In genomic region chr15:36855550-36856131, GRCm38 (mm10) we compare ENCODE assay signal across 8 mouse cellular contexts.
DNase-seq lines count a peak whose midpoint lies in the region; ATAC-seq and TF ChIP-seq lines count a peak whose summit lies in the region.

No protein-coding gene starts in this region.

- WGBS in hindbrain, postnatal 0 days = 56% methylated on average over 7 of the region's 7 CpGs
- WGBS in hindbrain, embryonic 14.5 days = 78% methylated on average over 7 of the region's 7 CpGs
- 40% methylated on average over 7 of the region's 7 CpGs for WGBS in stomach, postnatal 0 days

- peak; percentile 40 for DNase-seq in hindbrain, postnatal 0 days (ENCODE audit: low spot score)
- DNase-seq in hindbrain, embryonic 14.5 days (ENCODE audit: low spot score) = no peak
- DNase-seq in CD8-positive naive resting alpha-beta T cell, adult 2 months (ENCODE audit: low read depth in 2 of 2, low spot score in 2 of 2) = peak; percentile 36 to 51
- peak; percentile 26 to 36 for DNase-seq in cerebellum, adult 18-20 months
- DNase-seq in heart, postnatal 10 days = peak; percentile 79 to 86
- DNase-seq in stomach, postnatal 0 days (ENCODE audit: low spot score) = peak; percentile 74
- no peak for DNase-seq in yolk sac, embryonic 10.5 days (ENCODE audit: low spot score)
- DNase-seq in ovary, postnatal 14 days (ENCODE audit: low spot score) = no peak

- intact Hi-C loops in heart, postnatal 10 days (cut with DNase I) = loop anchor here (10.0 kb wide), 1 partner anchor 399 kb away; no protein-coding TSS in a partner anchor

- no peak for TF ChIP-seq EP300 in stomach, postnatal 0 days (optimal IDR thresholded peaks at IDR 0.05)

- H3K9me3 ChIP-seq in hindbrain, postnatal 0 days (ENCODE audit: low read length) = no peaks in the 10 kb centered on the region
- H3K9me3 ChIP-seq in hindbrain, embryonic 14.5 days (ENCODE audit: control insufficient read depth, low read length) = no peaks in the 10 kb centered on the region
- no peaks in the 10 kb centered on the region for H3K9me3 ChIP-seq in stomach, postnatal 0 days (ENCODE audit: control insufficient read depth, low read length)

- H3K4me2 ChIP-seq in hindbrain, postnatal 0 days (ENCODE audit: low read depth, low read length) = no peak overlapping the region
- no peak overlapping the region for H3K4me2 ChIP-seq in hindbrain, embryonic 14.5 days (replicated peaks)
- H3K4me2 ChIP-seq in stomach, postnatal 0 days (replicated peaks; ENCODE audit: low read depth) = no peak overlapping the region

- ATAC-seq in hindbrain, postnatal 0 days = peak; percentile 37; the same call in 1 of the 2 replicates
- no peak for ATAC-seq in hindbrain, embryonic 14.5 days (ENCODE audit: low FRiP score)
- ATAC-seq in stomach, postnatal 0 days (ENCODE audit: low FRiP score, low TSS enrichment) = peak; percentile 77

- H3K36me3 ChIP-seq in hindbrain, postnatal 0 days (ENCODE audit: insufficient read depth, low read length) = no peaks in the 10 kb centered on the region
- no peaks in the 10 kb centered on the region for H3K36me3 ChIP-seq in hindbrain, embryonic 14.5 days (replicated peaks; ENCODE audit: control insufficient read depth, insufficient read depth)
- H3K36me3 ChIP-seq in stomach, postnatal 0 days (ENCODE audit: control insufficient read depth, insufficient read depth, low read length) = no peaks in the 10 kb centered on the region

- no peak overlapping the region for H3K9ac ChIP-seq in hindbrain, postnatal 0 days (replicated peaks; ENCODE audit: low read length)
- H3K9ac ChIP-seq in hindbrain, embryonic 14.5 days = no peak overlapping the region
- H3K9ac ChIP-seq in stomach, postnatal 0 days (ENCODE audit: low read length) = no peak overlapping the region

- no peaks in the 10 kb centered on the region for H3K27me3 ChIP-seq in hindbrain, postnatal 0 days (ENCODE audit: insufficient read depth, low read length)
- no peaks in the 10 kb centered on the region for H3K27me3 ChIP-seq in hindbrain, embryonic 14.5 days (ENCODE audit: control insufficient read depth, insufficient read depth, low read length)
- H3K27me3 ChIP-seq in stomach, postnatal 0 days (ENCODE audit: control insufficient read depth, insufficient read depth, low read length) = no peaks in the 10 kb centered on the region

- no peak overlapping the region for H3K4me3 ChIP-seq in hindbrain, postnatal 0 days (ENCODE audit: low read length)
- no peak overlapping the region for H3K4me3 ChIP-seq in hindbrain, embryonic 14.5 days (replicated peaks; ENCODE audit: low read length)
- no peak overlapping the region for H3K4me3 ChIP-seq in stomach, postnatal 0 days (ENCODE audit: low read depth, low read length)

- TF ChIP-seq CTCF in hindbrain, postnatal 0 days (IDR thresholded peaks at IDR 0.05; ENCODE audit: low read depth) = no peak
- no peak for TF ChIP-seq CTCF in stomach, postnatal 0 days (IDR thresholded peaks at IDR 0.05; ENCODE audit: low read depth)

- H3K27ac ChIP-seq in hindbrain, postnatal 0 days = peak overlapping the region; percentile 41; the same call in 1 of the 2 replicates
- H3K27ac ChIP-seq in hindbrain, embryonic 14.5 days = no peak overlapping the region
- peak overlapping the region; percentile 77 for H3K27ac ChIP-seq in stomach, postnatal 0 days (replicated peaks)

- H3K4me1 ChIP-seq in hindbrain, postnatal 0 days (ENCODE audit: insufficient read depth, low read length) = peaks cover 10% of the 10 kb centered on the region; the same call in 1 of the 2 replicates
- no peaks in the 10 kb centered on the region for H3K4me1 ChIP-seq in hindbrain, embryonic 14.5 days (replicated peaks; ENCODE audit: control insufficient read depth, insufficient read depth, low read length)
- peaks cover 5% of the 10 kb centered on the region for H3K4me1 ChIP-seq in stomach, postnatal 0 days (replicated peaks; ENCODE audit: control insufficient read depth, insufficient read depth)

Comparison
In these comparisons a context has a peak if more than half of its experiments do, and no peak if none do; other contexts are left out.
1. DNase-seq: peak in hindbrain, postnatal 0 days (single experiment), CD8-positive naive resting alpha-beta T cell, adult 2 months (2 of 2), cerebellum, adult 18-20 months (2 of 2), heart, postnatal 10 days (2 of 2) and stomach, postnatal 0 days (single experiment); none in hindbrain, embryonic 14.5 days (single experiment), yolk sac, embryonic 10.5 days (single experiment) and ovary, postnatal 14 days (single experiment).